Mouse (Mus musculus) heart, postnatal 0 days (tissue): ENCODE measurements around the gene Meis2.

ENCODE experiments used
- CTCF ChIP-seq: IDR thresholded peaks from 2 replicates; pipeline ENCODE4 v1.5.1; 2016; ENCODE audit warnings: antibody characterized with exemption, control low read depth, low read depth
- EP300 ChIP-seq: IDR thresholded peaks from 2 replicates; pipeline ENCODE4 v1.6.1; 2016; ENCODE audit warnings: antibody characterized with exemption, low read depth

- TF ChIP-seq CTCF (no peak), EP300 (no peak)
Observed at GRCm38 (mm10) chr2:115936786-115937185, 128.9 kb downstream of the Meis2 start.
